Comparison of ENCODE assay signal across 8 mouse cellular contexts in the genomic region with DNA sequence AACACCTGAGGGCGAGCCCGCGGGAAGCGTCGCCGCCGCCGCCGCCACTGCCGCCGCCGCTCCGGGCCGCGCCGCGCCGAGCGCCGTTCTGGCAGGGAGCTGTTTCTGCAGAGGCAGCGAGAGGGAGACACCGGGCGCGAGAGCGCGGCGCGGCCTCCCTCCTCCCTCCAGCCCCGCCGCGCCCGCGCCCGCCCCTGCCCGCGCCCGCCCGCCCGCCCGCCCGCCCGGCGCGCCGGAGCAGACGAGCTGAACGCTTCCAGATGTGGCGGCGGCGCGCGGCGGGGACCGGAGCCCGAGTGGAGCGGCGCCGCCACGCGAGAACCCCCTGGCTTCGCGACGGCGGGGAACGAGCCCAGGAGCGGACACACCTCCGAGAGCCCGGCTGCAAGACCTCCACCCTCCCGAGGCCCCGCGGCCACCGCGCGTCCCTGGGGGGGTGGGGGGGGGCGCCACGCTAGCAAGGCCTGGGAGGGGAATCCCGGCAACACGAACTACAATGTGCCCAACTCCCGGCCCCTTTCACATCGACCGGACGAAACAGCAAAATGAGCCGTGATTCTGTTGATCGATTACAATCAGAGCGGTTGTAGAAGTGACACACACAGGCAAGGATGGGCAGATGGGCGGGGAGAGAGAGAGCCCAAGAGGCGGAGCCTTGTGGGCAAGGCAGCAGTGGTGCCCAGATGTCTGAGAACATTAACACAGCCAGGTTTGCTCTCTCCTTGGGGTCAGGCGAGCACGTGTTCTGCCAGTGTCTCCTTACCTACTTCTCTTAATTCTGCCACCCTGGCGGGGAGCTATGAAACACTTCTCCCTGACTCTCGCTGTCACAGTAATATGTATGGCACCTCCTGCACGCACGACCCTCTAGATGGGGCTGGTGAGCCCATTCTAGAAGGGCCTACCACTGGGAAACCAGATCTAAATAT.
A peak's percentile ranks its signal among the peaks of the same experiment; 100 is the strongest.
DNase-seq lines count a peak whose midpoint lies in the region; ATAC-seq lines count a peak whose summit lies in the region.

No protein-coding gene starts in this region.

- WGBS in hindbrain, embryonic 16.5 days = under 1% methylated on average over 63 of the region's 93 CpGs

- H3K9ac ChIP-seq in hindbrain, embryonic 16.5 days (ENCODE audit: low read depth, low read length) = peak overlapping the region; percentile 91

- no peaks in the 10 kb centered on the region for H3K36me3 ChIP-seq in hindbrain, embryonic 16.5 days (ENCODE audit: control insufficient read depth, insufficient read depth, low read length)

- H3K4me2 ChIP-seq in hindbrain, embryonic 16.5 days (ENCODE audit: low read length) = peak overlapping the region; percentile 88

- ATAC-seq in common myeloid progenitor, adult 5-6 weeks (replicated peaks; ENCODE audit: low read depth, poor library complexity, severe bottlenecking) = peak; percentile 84
- ATAC-seq in hindbrain, embryonic 16.5 days = peak; percentile 88
- ATAC-seq in erythroid progenitor cell, adult 5-6 weeks (replicated peaks; ENCODE audit: low FRiP score, poor library complexity, severe bottlenecking) = no peak

- H3K27ac ChIP-seq in hindbrain, embryonic 16.5 days (ENCODE audit: low read depth, low read length) = peak overlapping the region; percentile 96

- no peaks in the 10 kb centered on the region for H3K9me3 ChIP-seq in hindbrain, embryonic 16.5 days (ENCODE audit: control insufficient read depth, low read length)

- peak; percentile 89 for DNase-seq in adrenal gland, adult 2 months
- DNase-seq in gastrocnemius, postnatal 10 days = peak; percentile 63
- peak; percentile 72 for DNase-seq in left cerebral cortex, adult 11 months (ENCODE audit: low spot score)
- peak; percentile 67 for DNase-seq in lung, postnatal 14 days
- DNase-seq in retina, postnatal 1 day = peak; percentile 84

- no peaks in the 10 kb centered on the region for H3K27me3 ChIP-seq in hindbrain, embryonic 16.5 days (replicated peaks; ENCODE audit: control insufficient read depth, insufficient read depth, low read length)

- H3K4me1 ChIP-seq in hindbrain, embryonic 16.5 days (ENCODE audit: control insufficient read depth, insufficient read depth, low read depth, low read length) = peaks cover 29% of the 10 kb centered on the region

- peak overlapping the region; percentile 77 for H3K4me3 ChIP-seq in hindbrain, embryonic 16.5 days (ENCODE audit: low read length)
